Mouse (Mus musculus) adrenal gland (tissue): ENCODE results near the gene Camsap2.

Experiments
- intact Hi-C: fragments of 180-260 bp; cut with DNase I; formaldehyde crosslinking; loops from one replicate; pipeline ENCODE4 v1.15.1; 2025

Gene Camsap2

DNA sequence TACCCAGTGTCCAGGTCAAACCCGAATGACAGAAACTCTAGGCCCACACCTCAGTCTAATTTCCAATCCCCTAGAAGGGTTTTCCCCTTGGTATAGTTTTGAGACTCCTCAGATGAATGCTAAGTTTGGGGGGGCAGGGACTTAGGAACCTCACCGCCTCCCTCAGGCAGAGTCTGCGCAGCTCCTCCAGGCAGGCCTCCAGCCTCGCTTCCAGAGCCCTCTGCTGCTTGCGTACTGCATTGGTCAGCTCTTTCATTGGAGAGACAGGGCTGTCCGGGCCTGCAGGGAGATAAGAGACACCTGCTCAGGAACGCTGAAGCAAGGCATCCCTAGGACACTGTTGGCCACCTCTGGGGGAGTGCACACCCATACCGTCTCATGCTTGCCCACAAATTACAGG lies 119.3 kb downstream of the Camsap2 start:
- intact Hi-C loops = no loop called here

DNA sequence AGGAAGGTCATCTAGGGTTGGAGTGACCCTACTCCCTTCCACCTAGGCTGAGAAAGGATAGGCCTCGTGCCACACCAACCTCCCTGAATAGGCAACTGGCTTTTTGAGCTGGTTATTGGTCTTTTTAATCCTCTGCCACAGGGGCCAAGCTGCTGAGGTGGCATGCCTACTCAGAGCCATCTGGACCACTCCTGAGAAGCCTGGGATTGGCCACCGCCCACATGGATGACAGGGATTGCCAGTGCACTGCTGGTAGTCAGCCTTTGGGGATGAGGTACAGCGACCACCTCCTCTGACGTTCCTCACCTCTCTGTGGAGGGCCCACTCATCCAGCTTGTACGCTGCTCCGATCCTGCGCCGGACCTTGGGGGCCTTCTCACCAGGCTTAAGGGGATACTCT lies 120.1 kb downstream of the Camsap2 start:
- intact Hi-C loops = no loop called here

DNA sequence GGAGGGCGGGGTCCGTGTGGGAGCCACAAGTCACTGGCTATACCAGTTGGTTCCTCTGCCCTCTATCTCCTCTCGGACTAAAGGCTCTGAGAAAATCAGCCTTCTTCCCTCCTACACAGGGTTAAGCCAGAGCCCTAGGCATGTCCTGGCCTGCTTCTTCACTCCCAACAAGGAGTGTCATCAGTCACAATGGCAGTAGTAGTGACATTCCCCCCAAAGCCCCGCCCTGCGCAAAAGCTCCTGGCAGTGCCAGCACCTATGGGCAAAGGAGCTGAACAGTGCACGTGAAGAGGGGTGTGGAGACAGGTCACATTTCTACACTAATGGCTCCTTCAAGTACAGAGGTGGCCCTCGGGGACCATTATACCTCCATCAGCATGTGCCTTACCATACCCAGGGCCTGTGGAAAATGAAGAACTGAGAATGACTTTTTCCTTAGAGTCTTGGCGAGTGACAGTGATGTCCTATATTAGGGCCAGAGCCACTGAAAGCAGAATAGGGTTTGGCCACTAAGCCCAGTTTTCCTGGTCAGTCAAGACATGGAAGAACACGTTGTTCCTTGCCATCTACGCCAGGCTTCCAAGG lies 122.1 kb downstream of the Camsap2 start:
- intact Hi-C loops = no loop called here

DNA sequence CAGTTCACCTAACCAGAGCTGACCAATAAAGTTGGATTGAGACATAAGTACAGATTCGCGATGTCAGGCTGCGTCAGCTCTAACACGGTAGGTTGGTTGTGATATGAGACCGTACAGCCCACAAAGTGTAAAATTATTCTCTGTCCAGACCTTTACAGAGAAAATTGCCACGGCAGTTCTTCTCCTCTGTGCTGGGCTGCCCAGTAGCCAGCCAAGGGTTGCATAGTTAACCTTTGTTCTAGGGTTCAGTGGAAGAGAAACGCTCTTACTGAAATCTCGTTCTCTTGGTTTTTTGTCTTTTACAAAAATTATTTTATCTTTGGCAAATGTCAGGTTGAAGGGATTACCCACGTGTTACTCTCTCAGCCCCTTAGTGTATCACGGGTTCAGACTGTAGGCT lies 123.5 kb downstream of the Camsap2 start:
- intact Hi-C loops = no loop called here

DNA sequence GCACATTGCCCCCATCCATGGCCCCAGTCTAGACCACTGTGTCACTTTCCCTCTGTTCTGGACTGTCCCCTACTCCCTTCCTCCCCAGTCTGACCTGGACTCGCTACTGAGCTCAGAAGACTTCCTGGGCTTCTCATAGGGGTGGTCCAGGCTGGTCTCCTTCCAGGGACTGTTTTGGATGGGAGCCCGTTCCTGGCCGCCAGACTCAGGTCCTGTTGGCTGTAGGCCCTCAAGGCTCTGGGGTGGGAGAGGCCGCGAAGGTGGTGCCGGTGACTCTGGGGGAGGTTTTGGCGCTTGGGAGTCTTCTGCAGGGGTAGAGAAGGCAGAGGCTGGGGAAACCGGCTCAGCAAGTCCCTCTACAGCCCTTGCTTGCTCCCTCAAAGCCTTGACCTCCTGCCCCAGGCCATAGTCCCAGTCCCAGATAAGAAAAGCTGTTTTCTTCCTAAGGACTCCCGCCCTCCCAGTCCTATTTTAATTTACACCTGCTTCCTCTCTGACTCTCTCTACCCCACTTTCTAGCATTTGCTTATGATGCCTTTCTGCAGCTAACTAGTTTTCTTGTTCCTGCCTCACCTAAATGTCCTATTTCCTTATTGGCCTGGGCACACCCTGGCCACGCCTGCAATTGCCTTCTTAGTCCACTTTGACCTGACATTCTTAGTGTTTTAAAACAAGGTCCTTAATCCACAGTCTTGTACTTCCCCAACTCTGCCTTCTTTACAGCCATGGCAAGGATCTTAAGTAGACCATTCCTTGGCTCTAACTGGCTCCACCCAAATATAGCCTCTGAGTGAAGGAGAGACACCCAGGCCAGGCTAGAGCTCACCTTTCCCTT lies 125.7 kb downstream of the Camsap2 start:
- intact Hi-C loops = no loop called here
